Mouse (Mus musculus) CH12.LX (cell line): Measurements from ENCODE around the gene Tsen54.

Experiments used
- BHLHE40 ChIP-seq: IDR thresholded peaks from 2 replicates; pipeline ENCODE4 v1.6.1; 2011; ENCODE audit warnings: mild to moderate bottlenecking, low read depth, low read length, improper control_type of control experiment
- CHD2 ChIP-seq: IDR thresholded peaks from 2 replicates; pipeline ENCODE4 v1.6.1; 2011; ENCODE audit warnings: low read length, improper control_type of control experiment
- CTCF ChIP-seq, 2 experiments: IDR thresholded peaks in 1 of 2; conservative IDR thresholded peaks in 1 of 2; 2 replicates each; pipeline ENCODE4 v1.5.1; 2011 to 2012; ENCODE audit warnings: low read depth in 2 of 2, low read length in 2 of 2, improper control_type of control experiment in 1 of 2, inconsistent platforms in 1 of 2, mild to moderate bottlenecking in 1 of 2, moderate library complexity in 1 of 2
- EP300 ChIP-seq: IDR thresholded peaks from 2 replicates; pipeline ENCODE4 v1.6.1; 2011; ENCODE audit warnings: low read length, improper control_type of control experiment
- ETS1 ChIP-seq: conservative IDR thresholded peaks from 2 replicates; pipeline ENCODE4 v1.6.1; 2012; ENCODE audit warnings: low read depth, mild to moderate bottlenecking, inconsistent platforms, low read length, improper control_type of control experiment, moderate library complexity
- GABPA ChIP-seq: IDR thresholded peaks from 2 replicates; pipeline ENCODE4 v1.6.1; 2012; ENCODE audit warnings: low read depth, low read length, improper control_type of control experiment, inconsistent platforms; ENCODE audit not compliant: insufficient replicate concordance
- NELFE ChIP-seq: IDR thresholded peaks from 2 replicates; pipeline ENCODE4 v1.6.1; 2011; ENCODE audit warnings: low read depth, low read length, improper control_type of control experiment
- POLR2A ChIP-seq: IDR thresholded peaks from 2 replicates; pipeline ENCODE4 v1.6.1; 2011; ENCODE audit warnings: low read depth, mild to moderate bottlenecking, improper control_type of control experiment, low read length
- SIN3A ChIP-seq: IDR thresholded peaks from 2 replicates; pipeline ENCODE4 v1.6.1; 2012; ENCODE audit warnings: low read length, improper control_type of control experiment, inconsistent platforms
- SMC3 ChIP-seq: IDR thresholded peaks from 2 replicates; pipeline ENCODE4 v1.6.1; 2011; ENCODE audit warnings: low read depth, low read length, improper control_type of control experiment
- TBP ChIP-seq: conservative IDR thresholded peaks from 2 replicates; pipeline ENCODE4 v1.6.1; 2011; ENCODE audit warnings: low read depth, low read length, improper control_type of control experiment
- TCF12 ChIP-seq: IDR thresholded peaks from 2 replicates; pipeline ENCODE4 v1.6.1; 2014; ENCODE audit warnings: low read depth, mild to moderate bottlenecking, inconsistent platforms, low read length, improper control_type of control experiment
- USF2 ChIP-seq: conservative IDR thresholded peaks from 2 replicates; pipeline ENCODE4 v1.6.1; 2011; ENCODE audit warnings: low read depth, low read length, improper control_type of control experiment
- ZMIZ1 ChIP-seq: IDR thresholded peaks from 2 replicates; pipeline ENCODE4 v1.6.1; 2012; ENCODE audit warnings: low read depth, mild to moderate bottlenecking, inconsistent platforms, low read length, improper control_type of control experiment

DNA sequence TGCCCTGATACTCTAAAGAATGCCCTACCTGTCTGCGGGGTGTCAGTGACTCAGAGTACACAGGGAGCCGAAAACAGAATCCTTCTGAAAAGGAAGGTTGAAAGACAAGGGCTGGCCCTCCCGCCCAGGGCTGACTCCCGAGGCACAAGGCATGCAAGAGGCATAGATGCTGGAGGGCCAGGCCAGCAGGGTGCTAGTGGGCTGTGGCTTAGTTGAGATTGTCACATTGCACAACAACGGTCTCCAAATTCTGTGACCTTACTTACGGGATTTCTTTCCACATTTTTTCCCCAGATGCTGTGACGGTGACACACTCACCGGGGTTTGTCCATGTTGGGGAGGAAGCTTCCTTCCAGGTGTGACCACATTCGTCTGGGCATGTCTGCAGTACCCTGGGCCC lies 37.6 kb upstream of the Tsen54 start:
- TF ChIP-seq CTCF (conservative IDR thresholded peaks at IDR 0.05 in 1 of 2, IDR thresholded peaks at IDR 0.05 in 1 of 2; ENCODE audit: low read depth in 2 of 2, low read length in 2 of 2) = no peak
- no peak for TF ChIP-seq EP300
- TF ChIP-seq POLR2A = no peak
- no peak for TF ChIP-seq USF2
- TF ChIP-seq GABPA = no peak
- TF ChIP-seq TBP = no peak
- no peak for TF ChIP-seq ETS1
- no peak for TF ChIP-seq TCF12
- no peak for TF ChIP-seq CHD2
- TF ChIP-seq SMC3 = no peak
- TF ChIP-seq BHLHE40 = no peak
- no peak for TF ChIP-seq ZMIZ1
- TF ChIP-seq NELFE = no peak
- TF ChIP-seq SIN3A = no peak
